ENCODE assay signal across 8 mouse cellular contexts in genomic region chr12:3960553-3960952, GRCm38 (mm10). TPM values are rescaled to one million over a fixed set of nuclear protein-coding genes. Genes with fewer than 3 reads are reported as not detected.
DNase-seq lines count a peak whose midpoint lies in the region; ATAC-seq and TF ChIP-seq lines count a peak whose summit lies in the region.
"Had no signal": no experiment of that assay in that cellular context is flagged by ENCODE, and none has a peak within 500 bp of the region (broad histone marks: within the 10 kb centered on the region; RNA-seq: fewer than 3 reads in every experiment).

No protein-coding gene starts in this region.

- no peak for TF ChIP-seq POLR2A in CH12.LX (IDR thresholded peaks at IDR 0.05; ENCODE audit: low read depth, low read length)

- no peaks in the 10 kb centered on the region for H3K9me3 ChIP-seq in CH12.LX (replicated peaks; ENCODE audit: low read length)
- no peaks in the 10 kb centered on the region for H3K9me3 ChIP-seq in forebrain, embryonic 11.5 days (ENCODE audit: control insufficient read depth, low read length)
- H3K9me3 ChIP-seq in kidney, embryonic 16.5 days (ENCODE audit: low read length): no peaks in the 10 kb centered on the region
- H3K9me3 ChIP-seq in neural tube, embryonic 14.5 days (ENCODE audit: control insufficient read depth, low read length): no peaks in the 10 kb centered on the region

- intact Hi-C loops in gastrocnemius, postnatal 36 days (cut with DNase I): no loop called here

- peak overlapping the region; percentile 61 to 95 (median 77) for H3K4me3 ChIP-seq in CH12.LX (replicated peaks in 1 of 3; ENCODE audit: low read depth in 2 of 3, low read length in 2 of 3, poor library complexity in 1 of 3)
- peak overlapping the region; percentile 63 for H3K4me3 ChIP-seq in forebrain, embryonic 11.5 days (ENCODE audit: low read depth, low read length)
- peak overlapping the region; percentile 62 for H3K4me3 ChIP-seq in kidney, embryonic 16.5 days (ENCODE audit: low read length)
- peak overlapping the region; percentile 48 for H3K4me3 ChIP-seq in neural tube, embryonic 14.5 days (ENCODE audit: low read depth, low read length)

- DNase-seq in CH12.LX (ENCODE audit: extremely low read depth): peak; percentile 18
- peak; percentile 74 for DNase-seq in ES-CJ7 (ENCODE audit: low read depth, low spot score)
- no peak for DNase-seq in forebrain, embryonic 11.5 days (ENCODE audit: low spot score)
- DNase-seq in gastrocnemius, postnatal 36 days: no peak
- no peak for DNase-seq in natural killer cell, adult 2 months (ENCODE audit: low spot score in 2 of 2)

- H3K27me3 ChIP-seq in CH12.LX (replicated peaks): peaks cover 21% of the 10 kb centered on the region
- peaks cover 2% of the 10 kb centered on the region; the same call in 1 of the 2 replicates for H3K27me3 ChIP-seq in forebrain, embryonic 11.5 days (ENCODE audit: control insufficient read depth, insufficient read depth, low read length)
- no peaks in the 10 kb centered on the region for H3K27me3 ChIP-seq in kidney, embryonic 16.5 days (ENCODE audit: insufficient read depth, low read length)
- no peaks in the 10 kb centered on the region for H3K27me3 ChIP-seq in neural tube, embryonic 14.5 days (ENCODE audit: control insufficient read depth, insufficient read depth, low read length)

- ATAC-seq in forebrain, embryonic 11.5 days (replicated peaks; ENCODE audit: low FRiP score): no peak
- ATAC-seq in kidney, embryonic 16.5 days (ENCODE audit: low FRiP score, low TSS enrichment): no peak
- no peak for ATAC-seq in neural tube, embryonic 14.5 days (ENCODE audit: low read depth)

- peaks cover 2 to 16% of the 10 kb centered on the region in 2 experiments; a peak in 2 of 4 replicates for H3K4me1 ChIP-seq in CH12.LX (ENCODE audit: control insufficient read depth in 1 of 2, insufficient read depth in 2 of 2)
- peaks cover 7% of the 10 kb centered on the region for H3K4me1 ChIP-seq in forebrain, embryonic 11.5 days (replicated peaks; ENCODE audit: control insufficient read depth, insufficient read depth, low read length)
- H3K4me1 ChIP-seq in kidney, embryonic 16.5 days (ENCODE audit: insufficient read depth, low read length): peaks cover 12% of the 10 kb centered on the region
- peaks cover 6% of the 10 kb centered on the region; the same call in 1 of the 2 replicates for H3K4me1 ChIP-seq in neural tube, embryonic 14.5 days (ENCODE audit: control insufficient read depth, insufficient read depth, low read length)

- peak overlapping the region; percentile 96 for H3K9ac ChIP-seq in CH12.LX (ENCODE audit: insufficient read depth, low read depth)
- H3K9ac ChIP-seq in forebrain, embryonic 11.5 days (ENCODE audit: low read length): peak overlapping the region; percentile 86
- H3K9ac ChIP-seq in kidney, embryonic 16.5 days (replicated peaks; ENCODE audit: low read length): peak overlapping the region; percentile 86
- peak overlapping the region; percentile 78 for H3K9ac ChIP-seq in neural tube, embryonic 14.5 days (replicated peaks; ENCODE audit: low read depth, low read length)

- no peaks in the 10 kb centered on the region for H3K79me2 ChIP-seq in CH12.LX (replicated peaks; ENCODE audit: control insufficient read depth, extremely low read depth, insufficient read depth, poor library complexity, severe bottlenecking)

- no peaks in the 10 kb centered on the region for H3K36me3 ChIP-seq in CH12.LX (replicated peaks in 1 of 2; ENCODE audit: control insufficient read depth in 1 of 2, insufficient read depth in 1 of 2, low read length in 1 of 2)
- no peaks in the 10 kb centered on the region for H3K36me3 ChIP-seq in forebrain, embryonic 11.5 days (ENCODE audit: control insufficient read depth, insufficient read depth, low read length)
- no peaks in the 10 kb centered on the region for H3K36me3 ChIP-seq in kidney, embryonic 16.5 days (ENCODE audit: insufficient read depth, low read length)
- peaks cover 7% of the 10 kb centered on the region; the same call in 1 of the 2 replicates for H3K36me3 ChIP-seq in neural tube, embryonic 14.5 days (ENCODE audit: control insufficient read depth, insufficient read depth, low read length)

- dilution Hi-C loops in CH12.LX (cut with MboI; ENCODE audit: extremely low pct_ligation_motif_present, extremely low pct_unique_long_range_greater_than_20kb, low sequenced_read_pairs): no loop called here

- peak in 1 of 2 experiments; percentile 48; a peak in 2 of 4 replicates for TF ChIP-seq CTCF in CH12.LX (conservative IDR thresholded peaks at IDR 0.05 in 1 of 2, IDR thresholded peaks at IDR 0.05 in 1 of 2; ENCODE audit: low read depth in 2 of 2, low read length in 2 of 2)

- WGBS in forebrain, embryonic 11.5 days: 53% methylated on average over 4 of the region's 4 CpGs
- WGBS in kidney, embryonic 16.5 days: 51% methylated on average over 4 of the region's 4 CpGs
- 57% methylated on average over 4 of the region's 4 CpGs for WGBS in neural tube, embryonic 14.5 days

- TF ChIP-seq RAD21 in CH12.LX (IDR thresholded peaks at IDR 0.05; ENCODE audit: low read depth, low read length): no peak

- TF ChIP-seq EP300 in CH12.LX (IDR thresholded peaks at IDR 0.05; ENCODE audit: low read length): no peak

- in situ Hi-C loops in CH12.LX (cut with MboI; ENCODE audit: low pct_ligation_motif_present, low pct_unique_long_range_greater_than_20kb, low sequenced_read_pairs): no loop called here

- peak overlapping the region; percentile 81 for H3K4me2 ChIP-seq in CH12.LX (ENCODE audit: insufficient read depth, low read depth, poor library complexity, severe bottlenecking)
- H3K4me2 ChIP-seq in forebrain, embryonic 11.5 days (ENCODE audit: low read depth, low read length, severe bottlenecking): peak overlapping the region; percentile 83
- peak overlapping the region; percentile 91 for H3K4me2 ChIP-seq in kidney, embryonic 16.5 days (replicated peaks; ENCODE audit: low read depth, low read length)
- H3K4me2 ChIP-seq in neural tube, embryonic 14.5 days (ENCODE audit: low read depth, low read length): peak overlapping the region; percentile 70

- no peak overlapping the region for H3K27ac ChIP-seq in CH12.LX (ENCODE audit: insufficient read depth, low read depth)
- no peak overlapping the region for H3K27ac ChIP-seq in forebrain, embryonic 11.5 days (ENCODE audit: low read depth, low read length)
- H3K27ac ChIP-seq in kidney, embryonic 16.5 days (ENCODE audit: low read length): peak overlapping the region; percentile 91; the same call in 1 of the 2 replicates
- peak overlapping the region; percentile 97 for H3K27ac ChIP-seq in neural tube, embryonic 14.5 days (ENCODE audit: low read depth, low read length)

TF ChIP-seq in CH12.LX, 34 proteins besides CTCF, POLR2A, EP300 and RAD21:
- TF ChIP-seq JUND (conservative IDR thresholded peaks at IDR 0.05; ENCODE audit: low read depth, low read length) (no peak), MAZ (IDR thresholded peaks at IDR 0.05; ENCODE audit: low read depth, low read length) (no peak), USF1 (IDR thresholded peaks at IDR 0.05; ENCODE audit: low read depth, low read length) (peak; percentile 75), BHLHE40 (IDR thresholded peaks at IDR 0.05; ENCODE audit: low read depth, low read length) (peak; percentile 71), USF2 (conservative IDR thresholded peaks at IDR 0.05; ENCODE audit: low read depth, low read length) (peak; percentile 79), MAX (IDR thresholded peaks at IDR 0.05; ENCODE audit: low read length) (peak; percentile 47; the same call in 1 of the 2 replicates)

RNA-seq across cellular contexts. Expression of gene Pomc, which starts 5.8 kb away (rescaled TPM):
- total RNA-seq in CH12.LX (2012; rRNA removed) (3.5 and 4.4 TPM in 2 replicates), CH12.LX (2014; rRNA removed) (2.8 and 2.9 TPM in 2 replicates)
- 2.5 and 3.2 TPM in 2 replicates for polyA plus RNA-seq in CH12.LX (2012; ENCODE audit: insufficient read length, low read depth)
- polyA plus RNA-seq in forebrain, embryonic 11.5 days (2014; fragmentation: Nextera tagmentation; extraction: Ambion mirVana): 6.4 and 7.0 TPM in 2 replicates
- 2.5 and 2.7 TPM in 2 replicates for polyA plus RNA-seq in kidney, embryonic 16.5 days (2015; fragmentation: Nextera tagmentation; extraction: Ambion mirVana)
- 4.5 and 4.8 TPM in 2 replicates for polyA plus RNA-seq in neural tube, embryonic 14.5 days (2014; fragmentation: Nextera tagmentation; extraction: Ambion mirVana)
- not detected for total RNA-seq in gastrocnemius, postnatal 36 days (2021)
- total RNA-seq: common myeloid progenitor, adult 5-6 weeks had no signal

Comparison
In these comparisons a context has a peak if more than half of its experiments do, and no peak if none do; other contexts are left out.
1. DNase-seq: peak in CH12.LX (single experiment) and ES-CJ7 (single experiment); none in forebrain, embryonic 11.5 days (single experiment), gastrocnemius, postnatal 36 days (0 of 2) and natural killer cell, adult 2 months (0 of 2).
2. H3K27ac ChIP-seq: peak in kidney, embryonic 16.5 days (single experiment) and neural tube, embryonic 14.5 days (single experiment); none in CH12.LX (single experiment) and forebrain, embryonic 11.5 days (single experiment).
3. Peak in every context shown above with its lines, with median percentiles within 50 percentile points of each other: H3K4me2 ChIP-seq, H3K4me3 ChIP-seq and H3K9ac ChIP-seq.